Mouse (Mus musculus): Measurements from ENCODE around the gene Ppp4r1. TPM values are rescaled to one million over a fixed set of nuclear protein-coding genes. Genes with fewer than 3 reads are reported as not detected.

Gene Ppp4r1
- 10 to 100 TPM; 65.3 to 66.5 TPM for total RNA-seq (2021)

DNA sequence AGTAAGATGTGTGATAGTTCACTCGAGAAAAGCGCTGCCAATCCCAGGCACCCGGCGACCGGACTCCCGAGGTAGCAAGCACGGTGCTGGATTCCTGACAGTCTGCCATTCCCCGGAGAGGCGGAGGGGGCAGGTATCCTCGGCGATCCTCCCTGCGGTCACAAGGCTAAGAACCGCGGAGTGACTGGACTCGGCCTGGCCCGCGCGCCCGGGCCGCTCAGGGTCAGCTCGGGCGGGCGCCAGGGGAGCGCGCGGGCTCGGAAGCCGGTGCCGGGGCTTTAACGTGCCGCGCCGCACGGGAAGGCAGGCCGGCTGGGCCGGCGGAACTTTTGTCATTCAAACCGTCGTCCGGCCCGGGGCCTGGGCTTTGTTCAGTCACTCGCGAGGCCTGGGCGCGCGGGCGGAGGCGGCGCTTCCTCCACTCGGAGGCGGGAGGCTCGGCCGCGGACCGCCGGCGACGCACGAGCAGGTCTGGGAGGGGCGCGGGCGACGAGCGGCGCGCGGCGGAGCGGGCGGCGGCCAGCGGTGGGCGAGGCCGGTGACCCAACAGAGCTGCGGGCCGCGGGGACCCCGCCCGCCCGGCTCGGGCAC is at the start of gene Ppp4r1:
TSS of gene Ppp4r1 (plus strand) at position 23 of the 591 bp plus-strand sequence.
- intact Hi-C loops (cut with DNase I) = loop anchor here (5.0 kb wide), 1 partner anchor 170 kb away; the partner anchor contains the start of gene Vapa
- DNase-seq (ENCODE audit: extremely low spot score in 1 of 2, low spot score in 2 of 2) = peak; percentile 66 to 92

DNA sequence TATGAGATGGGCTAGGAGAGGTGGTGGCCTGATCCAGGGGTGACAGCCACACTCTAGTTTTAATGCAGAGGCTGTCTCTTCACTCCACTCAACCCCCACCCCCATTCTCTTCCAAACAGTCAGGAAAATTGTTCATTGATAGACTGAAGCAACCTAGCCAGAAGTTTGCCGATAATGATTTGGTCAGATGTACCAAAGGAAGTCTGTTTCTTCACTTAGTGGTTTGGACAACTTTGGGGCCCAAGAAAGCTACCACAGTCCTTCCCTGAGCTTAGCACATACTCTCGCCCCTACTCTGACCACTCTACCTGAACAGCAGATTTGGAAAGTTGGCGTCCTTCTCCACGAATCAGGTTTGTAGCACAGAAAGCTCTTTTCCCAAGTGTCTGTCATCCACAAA is 49.7 kb upstream of the Ppp4r1 start:
- intact Hi-C loops (cut with DNase I) = no loop called here
- DNase-seq (ENCODE audit: extremely low spot score in 1 of 2, low spot score in 2 of 2) = no peak

DNA sequence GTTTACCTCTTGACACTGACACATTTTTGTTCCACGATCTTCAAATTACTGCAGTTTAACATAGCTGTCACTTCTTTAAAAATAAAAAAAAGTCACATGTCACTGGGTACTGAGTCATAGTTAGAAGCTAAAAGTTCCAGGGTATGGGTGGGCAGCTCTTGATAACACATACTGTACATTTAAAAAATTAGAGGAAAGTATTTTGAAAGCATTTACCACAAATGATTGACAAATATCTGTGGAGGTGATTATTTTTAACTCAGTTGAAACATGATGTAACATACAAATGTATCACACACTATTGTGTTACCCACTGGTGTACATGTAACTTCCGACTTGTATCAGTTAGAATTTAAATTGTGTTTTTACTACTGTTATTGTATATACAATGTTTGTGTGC is 47.3 kb upstream of the Ppp4r1 start:
- intact Hi-C loops (cut with DNase I) = no loop called here
- no peak for DNase-seq (ENCODE audit: extremely low spot score in 1 of 2, low spot score in 2 of 2)

DNA sequence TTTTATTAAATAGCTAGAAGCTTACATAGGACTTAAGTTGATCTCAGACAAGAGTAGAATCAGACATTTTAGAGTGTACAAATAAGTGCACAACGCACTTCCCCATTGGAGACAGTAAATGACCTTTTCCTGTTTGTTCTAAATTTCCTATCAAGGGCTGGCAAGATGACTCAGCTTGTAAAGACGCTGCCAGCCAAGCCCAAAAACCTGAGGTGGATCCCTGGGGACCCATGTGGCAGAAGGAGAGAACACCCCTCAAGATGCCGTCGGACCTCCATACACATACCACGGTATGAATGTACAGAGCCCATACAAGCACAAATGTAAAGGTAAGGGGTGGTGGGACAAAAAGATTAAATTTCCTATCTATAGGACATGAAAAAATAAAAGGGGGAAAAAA is 45.2 kb upstream of the Ppp4r1 start:
- intact Hi-C loops (cut with DNase I) = no loop called here
- DNase-seq (ENCODE audit: extremely low spot score in 1 of 2, low spot score in 2 of 2) = no peak

DNA sequence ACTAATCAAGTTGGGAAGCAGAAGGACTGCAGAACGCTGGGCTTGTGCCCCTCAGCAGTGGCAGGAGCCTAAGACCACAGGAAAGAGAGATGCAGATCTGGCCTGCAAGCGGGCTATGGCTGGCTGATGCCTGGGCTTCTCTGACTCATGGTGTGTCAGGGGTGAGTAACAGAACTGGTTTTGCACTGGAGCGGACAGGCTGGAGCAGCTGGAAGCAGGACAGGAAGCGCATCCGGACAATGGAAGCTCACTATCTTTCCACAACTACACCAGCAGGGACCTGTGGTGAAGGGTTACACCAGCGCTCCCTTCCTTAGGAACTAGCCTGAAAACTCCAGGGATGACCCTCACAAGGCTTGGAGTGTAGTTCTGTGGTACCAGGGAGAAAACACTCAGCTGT is 44.8 kb upstream of the Ppp4r1 start:
- DNase-seq (ENCODE audit: extremely low spot score in 1 of 2, low spot score in 2 of 2) = no peak
- intact Hi-C loops (cut with DNase I) = no loop called here

DNA sequence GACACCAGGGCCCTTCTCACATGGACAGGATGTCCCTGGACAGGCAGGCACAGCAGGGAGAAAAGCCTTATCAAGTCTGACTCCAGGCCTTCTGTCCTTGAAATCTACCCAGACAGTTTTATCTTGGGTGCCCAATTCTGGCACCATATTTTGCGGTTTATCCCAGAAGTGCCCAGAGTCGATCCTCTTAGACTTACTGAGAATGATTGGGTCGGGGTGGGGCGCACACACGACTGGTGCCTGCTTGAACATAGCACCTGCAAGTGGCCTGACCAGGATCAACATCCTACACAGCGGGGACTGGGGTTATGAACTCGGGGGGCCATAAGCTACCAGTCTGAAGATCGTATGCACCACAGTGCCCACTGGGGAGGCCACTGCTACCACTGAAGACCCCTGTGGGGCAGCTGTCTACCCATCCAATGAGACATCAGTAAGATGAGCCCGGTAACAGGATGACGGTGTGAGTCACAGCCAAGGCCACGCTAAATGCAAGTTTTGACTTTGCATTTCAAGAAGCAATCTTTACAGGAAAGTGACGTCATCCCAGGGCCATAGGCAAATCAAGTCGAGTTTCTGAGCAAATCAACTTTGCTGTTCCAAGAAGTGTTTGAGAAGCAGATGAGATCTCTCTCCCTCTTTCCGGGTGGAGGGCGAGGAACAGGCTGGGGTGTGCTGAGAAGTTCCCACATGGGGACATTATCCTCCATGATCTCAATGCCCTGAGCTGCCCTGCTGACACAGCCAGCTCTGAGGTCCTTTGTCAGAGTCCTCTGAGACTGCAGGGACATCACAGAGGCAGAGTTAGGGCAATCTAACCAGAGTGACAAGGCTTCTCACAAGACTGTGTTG is 42.3 kb upstream of the Ppp4r1 start:
- intact Hi-C loops (cut with DNase I) = no loop called here
- no peak for DNase-seq (ENCODE audit: extremely low spot score in 1 of 2, low spot score in 2 of 2)

DNA sequence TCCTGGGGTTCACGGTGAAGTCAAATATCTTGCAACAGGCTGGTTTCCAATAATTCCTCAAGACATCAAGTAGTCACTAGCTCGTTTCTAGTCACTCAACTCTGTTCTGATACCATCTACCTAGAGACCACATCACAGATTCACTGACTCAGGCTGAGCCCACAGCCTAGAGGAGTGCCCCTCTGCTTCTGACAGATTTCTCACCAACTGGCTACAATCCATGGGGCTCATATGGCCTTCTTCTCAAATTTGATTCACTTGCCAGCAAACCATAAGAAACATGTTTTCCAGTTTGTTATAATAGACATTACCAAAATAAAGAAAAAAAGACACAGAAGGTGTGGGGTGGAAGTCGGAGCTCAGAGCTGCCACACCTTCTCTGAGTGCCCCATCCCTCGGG is 40.8 kb upstream of the Ppp4r1 start:
- DNase-seq (ENCODE audit: extremely low spot score in 1 of 2, low spot score in 2 of 2) = no peak
- intact Hi-C loops (cut with DNase I) = no loop called here

DNA sequence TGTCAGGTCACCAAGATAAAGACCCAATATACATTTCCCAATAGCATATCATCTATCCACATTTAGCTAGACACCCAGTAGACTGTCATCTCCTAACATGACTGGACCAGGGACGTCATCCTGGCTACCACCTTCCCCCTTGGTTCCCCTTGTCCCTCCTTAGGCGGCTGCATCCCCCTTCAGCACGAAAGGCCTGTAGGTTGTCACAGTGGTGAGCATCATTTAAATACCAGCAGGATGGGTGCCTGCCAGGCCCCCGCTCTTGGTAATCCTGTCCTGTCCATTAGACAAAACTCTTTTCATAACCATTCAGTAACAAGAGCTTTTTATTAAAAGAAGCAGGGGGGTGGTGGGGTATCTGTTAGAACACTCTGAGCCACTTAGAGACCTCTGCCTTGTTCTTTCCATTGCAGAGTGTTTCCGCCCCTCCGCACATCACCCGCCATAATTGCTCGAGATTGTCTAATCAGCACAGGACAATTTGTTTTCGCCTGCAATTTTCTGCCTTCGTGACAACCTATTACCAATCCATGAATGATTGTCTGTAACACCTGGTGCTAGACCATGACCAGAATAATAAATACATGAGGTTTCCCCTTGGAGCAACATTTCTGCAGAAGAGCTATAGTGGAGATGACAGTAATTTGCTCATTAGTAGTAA is 40.0 kb upstream of the Ppp4r1 start:
- intact Hi-C loops (cut with DNase I) = no loop called here
- DNase-seq (ENCODE audit: extremely low spot score in 1 of 2, low spot score in 2 of 2) = no peak

DNA sequence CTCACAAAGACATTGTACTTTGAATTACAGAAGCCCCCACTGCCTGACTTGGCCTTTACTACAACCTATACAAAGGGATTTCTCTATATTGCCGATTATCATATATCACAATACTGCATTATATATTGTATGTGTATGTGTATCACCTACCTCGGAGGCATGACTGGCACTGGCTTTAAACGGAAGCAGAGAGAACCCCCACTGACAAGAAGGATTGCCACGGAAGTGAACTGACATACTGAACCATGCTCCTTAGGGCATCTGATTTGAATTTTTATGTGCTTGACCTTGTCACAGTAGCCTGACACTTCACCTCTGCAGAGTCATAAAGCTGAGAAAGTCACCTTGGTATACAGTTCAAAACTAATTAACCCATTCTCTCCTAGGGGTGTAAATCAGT is 39.4 kb upstream of the Ppp4r1 start:
- intact Hi-C loops (cut with DNase I) = no loop called here
- no peak for DNase-seq (ENCODE audit: extremely low spot score in 1 of 2, low spot score in 2 of 2)

DNA sequence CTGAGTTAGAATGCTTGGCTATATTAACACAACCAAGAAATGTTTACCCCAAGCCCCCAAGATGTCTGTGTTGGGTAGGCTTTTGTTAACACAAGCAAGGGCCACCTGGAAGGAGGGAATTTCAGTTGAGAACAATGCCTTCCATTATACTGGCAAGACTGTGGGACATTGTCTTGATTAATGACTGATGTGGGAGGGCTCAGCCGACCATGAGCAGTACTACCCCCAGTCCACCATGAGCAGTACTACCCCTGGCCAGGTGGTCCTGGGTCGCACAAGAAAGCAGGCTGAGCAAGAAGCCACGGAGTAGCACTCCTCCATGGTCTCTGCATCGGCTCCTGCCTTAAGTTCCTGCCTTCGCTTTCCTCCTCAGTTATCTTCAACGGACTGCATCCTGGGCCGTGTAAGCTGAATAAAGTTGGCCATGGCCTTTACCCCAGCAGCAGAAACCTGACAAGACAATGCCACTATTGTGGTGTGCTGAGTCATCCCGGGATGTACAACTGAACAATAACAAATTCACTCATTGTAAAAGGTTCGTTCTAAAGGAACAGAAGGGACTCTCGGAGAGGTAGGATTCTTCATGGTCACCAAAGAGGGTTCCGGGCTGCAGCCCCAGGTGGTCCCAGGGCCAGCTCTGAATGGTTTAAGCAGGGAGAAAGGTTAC is 38.6 kb upstream of the Ppp4r1 start:
- intact Hi-C loops (cut with DNase I) = no loop called here
- DNase-seq (ENCODE audit: extremely low spot score in 1 of 2, low spot score in 2 of 2) = no peak

DNA sequence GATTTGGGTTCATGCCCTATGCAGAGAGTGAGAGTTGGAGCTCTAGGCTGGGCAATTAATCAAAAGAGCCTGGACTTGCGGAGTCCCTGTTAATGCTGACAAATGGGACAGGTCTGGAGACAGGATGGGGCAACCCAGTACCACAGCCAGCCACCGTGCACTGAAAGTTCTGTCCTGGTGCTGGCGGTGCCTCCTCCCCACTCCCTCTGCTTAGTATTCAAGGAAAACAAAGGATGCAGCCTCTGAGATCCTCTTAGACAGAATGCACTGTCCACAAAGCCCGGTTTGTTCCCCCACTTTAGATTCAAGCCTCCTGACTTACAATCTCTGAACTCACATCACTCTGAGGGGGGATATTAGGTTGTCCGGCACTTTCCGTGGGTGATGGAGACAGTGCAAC is 36.1 kb upstream of the Ppp4r1 start:
- intact Hi-C loops (cut with DNase I) = no loop called here

DNA sequence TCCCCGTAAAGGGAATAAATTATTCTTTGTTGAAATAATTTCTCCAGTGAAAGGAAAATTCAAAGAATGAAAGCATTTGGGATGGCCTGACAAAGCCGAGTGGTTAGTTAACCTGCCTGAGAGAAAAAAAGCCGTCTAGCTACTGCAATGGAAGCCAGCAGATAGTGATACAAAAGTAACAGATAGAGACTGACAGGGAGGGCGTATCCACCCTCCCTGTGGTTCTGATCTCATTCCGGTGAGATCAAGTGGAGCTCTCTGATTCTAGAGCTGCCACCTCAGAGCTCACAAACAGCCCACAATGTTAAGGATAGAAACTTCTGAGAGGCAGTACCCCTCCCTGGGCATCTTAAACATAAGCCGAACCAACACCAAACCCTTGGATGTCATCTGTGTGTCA is 33.4 kb upstream of the Ppp4r1 start:
- DNase-seq (ENCODE audit: extremely low spot score in 1 of 2, low spot score in 2 of 2) = no peak
- intact Hi-C loops (cut with DNase I) = no loop called here

More for the DNA sequence above, 36.1 kb upstream of the Ppp4r1 start:
- DNase-seq (ENCODE audit: extremely low spot score in 1 of 2, low spot score in 2 of 2) = no peak

DNA sequence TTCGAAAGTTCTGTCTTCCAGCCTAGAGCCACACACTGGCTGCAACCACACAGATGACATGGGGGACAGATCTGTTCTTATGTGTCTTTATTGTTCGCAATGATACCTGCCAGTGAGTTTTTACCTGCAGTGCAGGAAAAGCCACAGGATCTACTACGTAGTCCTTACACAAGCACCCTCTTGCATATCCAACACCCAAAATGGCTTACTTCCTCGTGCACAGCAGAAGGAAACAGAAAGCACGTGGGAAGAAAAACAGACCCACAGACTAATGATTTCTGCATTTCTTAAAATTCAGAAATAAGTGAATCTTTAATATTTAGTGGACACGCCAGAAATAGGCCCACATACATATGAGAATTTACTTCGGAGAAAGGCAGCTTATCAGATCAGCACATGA is 32.6 kb upstream of the Ppp4r1 start:
- no peak for DNase-seq (ENCODE audit: extremely low spot score in 1 of 2, low spot score in 2 of 2)

DNA sequence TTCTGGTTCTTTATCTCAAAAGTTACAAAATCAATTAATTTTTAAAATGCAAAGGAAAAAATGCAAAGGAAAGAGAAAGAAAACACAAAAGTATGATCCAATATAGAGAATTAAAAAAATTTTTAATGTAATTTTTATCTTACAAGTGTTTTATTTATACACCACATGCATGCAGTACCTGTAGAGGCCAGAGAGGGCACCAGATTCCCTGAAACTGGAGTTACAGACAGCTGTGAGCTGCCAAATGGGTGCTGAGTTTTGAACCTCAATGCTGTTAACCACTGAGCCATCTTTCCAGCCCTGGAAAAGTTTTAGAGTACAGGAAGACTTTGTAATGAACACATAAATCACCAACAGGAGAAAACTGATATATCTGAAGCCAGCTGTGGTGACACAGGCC is 32.1 kb upstream of the Ppp4r1 start:
- DNase-seq (ENCODE audit: extremely low spot score in 1 of 2, low spot score in 2 of 2) = no peak
- intact Hi-C loops (cut with DNase I) = no loop called here

More for the DNA sequence above, 32.6 kb upstream of the Ppp4r1 start:
- intact Hi-C loops (cut with DNase I) = no loop called here

DNA sequence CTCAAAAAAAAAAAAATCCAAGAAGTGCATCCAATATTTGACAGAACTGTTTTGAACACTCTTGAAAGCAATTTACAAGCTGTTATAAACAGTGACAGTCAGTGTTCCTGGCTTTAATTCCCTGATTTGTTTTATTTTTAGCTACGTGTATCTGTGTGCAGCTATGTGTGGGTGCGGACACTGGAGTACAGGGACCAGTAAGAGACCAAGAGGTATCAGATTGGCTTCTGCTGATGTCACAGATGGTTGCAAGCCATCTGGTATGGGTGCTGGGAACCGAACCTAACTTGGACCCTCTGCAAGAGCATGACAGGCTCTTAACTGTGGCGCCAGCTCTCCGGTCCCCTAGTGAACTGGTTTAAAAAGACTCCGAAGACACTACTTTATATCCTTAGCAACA is 29.2 kb upstream of the Ppp4r1 start:
- intact Hi-C loops (cut with DNase I) = no loop called here
- DNase-seq (ENCODE audit: extremely low spot score in 1 of 2, low spot score in 2 of 2) = no peak

DNA sequence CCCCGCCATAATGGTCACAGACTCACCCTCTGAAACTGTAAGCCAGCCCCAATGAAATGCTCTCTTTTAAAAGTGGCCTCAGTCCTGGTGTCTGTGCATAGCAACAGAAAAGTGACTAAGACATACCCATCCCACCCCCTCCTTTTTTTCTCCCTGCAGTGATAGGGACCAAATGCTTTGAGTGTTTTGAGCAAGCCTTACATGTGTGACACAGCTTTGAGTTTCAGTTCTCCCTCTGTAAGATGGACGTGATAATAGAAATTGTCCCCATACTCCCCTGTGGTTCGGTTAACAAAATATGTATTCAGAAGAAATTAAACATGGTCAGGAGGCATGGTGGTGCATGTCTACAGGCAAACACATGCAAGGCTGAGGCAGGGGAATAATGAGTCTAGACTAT is 26.5 kb upstream of the Ppp4r1 start:
- DNase-seq (ENCODE audit: extremely low spot score in 1 of 2, low spot score in 2 of 2) = no peak
- intact Hi-C loops (cut with DNase I) = no loop called here

DNA sequence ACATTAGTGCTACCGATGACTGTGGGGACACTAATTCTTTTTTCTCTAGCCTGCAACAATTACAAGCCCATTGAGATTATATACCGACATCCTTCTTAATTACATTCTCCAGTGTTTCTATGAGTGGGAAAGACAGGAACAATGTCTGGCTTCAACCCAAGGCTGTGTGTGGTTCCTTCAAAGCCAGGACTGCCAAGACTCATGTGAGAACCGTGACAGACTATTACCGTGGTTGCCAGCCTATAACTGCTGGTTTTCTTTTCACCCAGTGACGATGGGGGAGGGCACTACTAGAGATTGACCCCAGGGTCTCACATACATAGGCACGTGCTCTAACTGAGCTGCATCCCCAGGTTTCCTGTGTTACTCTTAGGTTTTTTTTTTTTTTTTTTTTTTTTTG is 25.2 kb upstream of the Ppp4r1 start:
- intact Hi-C loops (cut with DNase I) = no loop called here
- DNase-seq (ENCODE audit: extremely low spot score in 1 of 2, low spot score in 2 of 2) = no peak

DNA sequence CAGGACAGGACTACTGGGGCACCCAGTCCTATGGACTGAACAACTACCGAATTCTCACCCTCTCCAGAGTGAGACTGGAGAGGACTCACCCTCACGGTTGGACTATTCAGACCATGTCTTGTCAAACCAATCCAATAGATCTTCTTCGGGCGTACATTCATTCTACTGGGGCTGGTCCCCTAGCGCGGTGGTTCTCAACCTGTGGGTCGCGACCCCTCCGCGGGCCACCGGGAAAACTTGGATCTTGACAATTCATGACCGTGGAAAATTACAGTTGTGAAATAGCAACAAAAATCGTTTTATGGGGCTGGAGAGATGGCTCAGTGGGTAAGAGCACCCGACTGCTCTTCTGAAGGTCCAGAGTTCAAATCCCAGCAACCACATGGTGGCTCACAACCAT is 19.2 kb upstream of the Ppp4r1 start:
- no peak for DNase-seq (ENCODE audit: extremely low spot score in 1 of 2, low spot score in 2 of 2)
- intact Hi-C loops (cut with DNase I) = no loop called here

DNA sequence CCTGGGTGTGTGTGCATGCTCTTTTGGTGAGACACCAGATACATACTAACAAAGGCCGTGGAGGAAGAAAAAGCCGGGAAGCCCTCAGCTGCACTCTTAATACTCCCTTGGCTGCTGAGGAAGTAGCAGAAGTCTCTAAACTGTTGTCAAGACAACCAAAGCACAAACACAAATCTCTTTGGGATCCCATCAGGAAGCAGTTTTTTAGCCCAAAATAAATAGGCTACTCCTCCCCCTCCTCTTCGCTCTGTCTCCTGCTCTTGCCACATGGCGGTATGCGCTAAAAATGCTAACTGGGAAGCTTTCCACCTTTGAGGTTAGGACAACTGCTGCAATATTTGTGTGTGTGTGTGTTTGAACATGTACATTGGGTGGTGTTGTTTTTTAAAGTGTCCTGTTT is 13.9 kb upstream of the Ppp4r1 start:
- DNase-seq (ENCODE audit: extremely low spot score in 1 of 2, low spot score in 2 of 2) = peak in 1 of 2 experiments; percentile 66
- intact Hi-C loops (cut with DNase I) = no loop called here
